23 mouse cellular contexts compared by ENCODE assay signal in genomic region chr15:59823921-59824320, GRCm38 (mm10).
A peak's percentile ranks its signal among the peaks of the same experiment; 100 is the strongest.
DNase-seq lines count a peak whose midpoint lies in the region; ATAC-seq and TF ChIP-seq lines count a peak whose summit lies in the region.
"Had no signal": no experiment of that assay in that cellular context is flagged by ENCODE, and none has a peak within 500 bp of the region (broad histone marks: within the 10 kb centered on the region; RNA-seq: fewer than 3 reads in every experiment).

No protein-coding gene starts in this region.

- no peak overlapping the region for H3K9ac ChIP-seq in kidney, embryonic 14.5 days (ENCODE audit: low read depth, low read length)
- H3K9ac ChIP-seq in intestine, postnatal 0 days (ENCODE audit: low read depth, low read length), result no peak overlapping the region
- H3K9ac ChIP-seq: heart, embryonic 15.5 days; kidney, embryonic 15.5 days; neural tube, embryonic 13.5 days had no signal

- peaks cover 4% of the 10 kb centered on the region; the same call in 1 of the 2 replicates for H3K4me1 ChIP-seq in kidney, adult 2 months (ENCODE audit: control insufficient read depth, insufficient read depth, low read length)
- peaks cover 35% of the 10 kb centered on the region for H3K4me1 ChIP-seq in kidney, embryonic 14.5 days (ENCODE audit: control insufficient read depth, insufficient read depth, low read length)
- H3K4me1 ChIP-seq in intestine, postnatal 0 days (replicated peaks; ENCODE audit: control insufficient read depth, insufficient read depth, low read length), result 0 out of 2 replicates have a peak, but pooled peaks cover 15% of the 10 kb centered on the region

- TF ChIP-seq POLR2A in kidney, adult 2 months (IDR thresholded peaks at IDR 0.05; ENCODE audit: low read depth, low read length), result no peak

- H3K4me3 ChIP-seq in kidney, adult 2 months (ENCODE audit: insufficient read depth, low read depth, low read length), result no peak overlapping the region
- H3K4me3 ChIP-seq in kidney, embryonic 14.5 days (ENCODE audit: low read length), result no peak overlapping the region
- H3K4me3 ChIP-seq in intestine, postnatal 0 days (ENCODE audit: low read depth, low read length), result no peak overlapping the region
- H3K4me3 ChIP-seq: heart, embryonic 15.5 days; kidney, embryonic 15.5 days; layer of hippocampus, adult 2 months; limb, embryonic 10.5 days; midbrain, embryonic 10.5 days; neural tube, embryonic 13.5 days had no signal

- no peaks in the 10 kb centered on the region for H3K9me3 ChIP-seq in kidney, embryonic 14.5 days (ENCODE audit: control insufficient read depth, low read length)
- H3K9me3 ChIP-seq in intestine, postnatal 0 days (ENCODE audit: control insufficient read depth), result no peaks in the 10 kb centered on the region
- H3K9me3 ChIP-seq: heart, embryonic 15.5 days; kidney, embryonic 15.5 days; limb, embryonic 10.5 days; midbrain, embryonic 10.5 days; neural tube, embryonic 13.5 days had no signal

- H3K36me3 ChIP-seq in kidney, adult 2 months (ENCODE audit: control insufficient read depth, insufficient read depth, low read length), result no peaks in the 10 kb centered on the region
- no peaks in the 10 kb centered on the region for H3K36me3 ChIP-seq in kidney, embryonic 14.5 days (ENCODE audit: control insufficient read depth, insufficient read depth, low read length)
- H3K36me3 ChIP-seq in intestine, postnatal 0 days (ENCODE audit: control insufficient read depth, insufficient read depth), result no peaks in the 10 kb centered on the region
- H3K36me3 ChIP-seq: heart, embryonic 15.5 days; kidney, embryonic 15.5 days; limb, embryonic 10.5 days; midbrain, embryonic 10.5 days; neural tube, embryonic 13.5 days had no signal

- no peak overlapping the region for H3K4me2 ChIP-seq in kidney, embryonic 14.5 days (replicated peaks; ENCODE audit: low read depth, low read length)
- no peak overlapping the region for H3K4me2 ChIP-seq in intestine, postnatal 0 days (replicated peaks; ENCODE audit: low read depth)
- H3K4me2 ChIP-seq: heart, embryonic 15.5 days; kidney, embryonic 15.5 days; liver, embryonic 11.5 days; neural tube, embryonic 13.5 days had no signal

- ATAC-seq in kidney, embryonic 14.5 days (ENCODE audit: low FRiP score, low TSS enrichment), result no peak
- peak; percentile 87 for ATAC-seq in intestine, postnatal 0 days
- ATAC-seq: activated CD4-positive, CD25-positive, alpha-beta regulatory T cell, adult 4 months; forebrain, embryonic 16.5 days; hindbrain, embryonic 16.5 days had no signal

- peak; percentile 31 for DNase-seq in kidney, adult 2 months
- peak; percentile 70 for DNase-seq in R1 (ENCODE audit: low read depth, low spot score)
- DNase-seq in lung, postnatal 25 days (ENCODE audit: low spot score), result peak; percentile 64
- no peak for DNase-seq in left cerebral cortex, adult 8-10 months (ENCODE audit: low spot score in 2 of 2)
- DNase-seq in spleen, postnatal 4 days (ENCODE audit: low spot score in 2 of 2), result no peak
- no peak for DNase-seq in layer of hippocampus, adult 18-20 months (ENCODE audit: low spot score in 2 of 2)
- DNase-seq: B cell, adult 2 months; cerebellum, postnatal 10 days; heart, postnatal 4 days; thymus, postnatal 36 days had no signal

- WGBS in kidney, adult 2 months, result 59% methylated on average over 2 of the region's 2 CpGs
- WGBS in kidney, embryonic 14.5 days, result 57% methylated on average over 2 of the region's 2 CpGs
- WGBS in intestine, postnatal 0 days, result 39% methylated on average over 2 of the region's 2 CpGs

- peak overlapping the region; percentile 33; the same call in 1 of the 2 replicates for H3K27ac ChIP-seq in kidney, adult 2 months (ENCODE audit: insufficient read depth, low read depth, low read length)
- no peak overlapping the region for H3K27ac ChIP-seq in kidney, embryonic 14.5 days (ENCODE audit: low read depth, low read length)
- peak overlapping the region; percentile 67 for H3K27ac ChIP-seq in intestine, postnatal 0 days (ENCODE audit: low read depth, low read length)
- H3K27ac ChIP-seq: layer of hippocampus, adult 2 months; macrophage; neural tube, embryonic 13.5 days had no signal

- H3K27me3 ChIP-seq in kidney, adult 2 months (replicated peaks; ENCODE audit: control insufficient read depth, insufficient read depth, low read length), result no peaks in the 10 kb centered on the region
- H3K27me3 ChIP-seq in kidney, embryonic 14.5 days (ENCODE audit: control insufficient read depth, insufficient read depth, low read length), result no peaks in the 10 kb centered on the region; the same call in 1 of the 2 replicates
- H3K27me3 ChIP-seq in intestine, postnatal 0 days (replicated peaks; ENCODE audit: control insufficient read depth, insufficient read depth, low read length), result no peaks in the 10 kb centered on the region
- H3K27me3 ChIP-seq: heart, embryonic 15.5 days; kidney, embryonic 15.5 days; neural tube, embryonic 13.5 days had no signal

- no peak for TF ChIP-seq CTCF in kidney, adult 2 months (conservative IDR thresholded peaks at IDR 0.05; ENCODE audit: insufficient read depth, insufficient read length, low read depth, low read length)
- TF ChIP-seq CTCF in intestine, postnatal 0 days (IDR thresholded peaks at IDR 0.05; ENCODE audit: low read depth), result no peak

Comparison
In these comparisons a context has a peak if more than half of its experiments do, and no peak if none do; other contexts are left out.
1. DNase-seq: peak in kidney, adult 2 months (single experiment), R1 (single experiment) and lung, postnatal 25 days (single experiment); none in left cerebral cortex, adult 8-10 months (0 of 2), spleen, postnatal 4 days (0 of 2) and layer of hippocampus, adult 18-20 months (0 of 2).